Mouse (Mus musculus) MEL (cell line): ENCODE data around the gene Acly.
A peak's percentile ranks its signal among the peaks of the same experiment; 100 is the strongest.

Experiments
- HCFC1 ChIP-seq: IDR thresholded peaks from 2 replicates; pipeline ENCODE4 v1.6.1; 2012; ENCODE audit warnings: low read depth, mild to moderate bottlenecking, inconsistent platforms, low read length, improper control_type of control experiment, moderate library complexity
- SIN3A ChIP-seq: IDR thresholded peaks from 2 replicates; pipeline ENCODE4 v1.6.1; 2012; ENCODE audit warnings: low read length, improper control_type of control experiment, inconsistent platforms
- USF1 ChIP-seq: IDR thresholded peaks from 2 replicates; pipeline ENCODE4 v1.6.1; 2014; ENCODE audit warnings: low read depth, mild to moderate bottlenecking, inconsistent platforms, low read length, improper control_type of control experiment, moderate library complexity

DNA sequence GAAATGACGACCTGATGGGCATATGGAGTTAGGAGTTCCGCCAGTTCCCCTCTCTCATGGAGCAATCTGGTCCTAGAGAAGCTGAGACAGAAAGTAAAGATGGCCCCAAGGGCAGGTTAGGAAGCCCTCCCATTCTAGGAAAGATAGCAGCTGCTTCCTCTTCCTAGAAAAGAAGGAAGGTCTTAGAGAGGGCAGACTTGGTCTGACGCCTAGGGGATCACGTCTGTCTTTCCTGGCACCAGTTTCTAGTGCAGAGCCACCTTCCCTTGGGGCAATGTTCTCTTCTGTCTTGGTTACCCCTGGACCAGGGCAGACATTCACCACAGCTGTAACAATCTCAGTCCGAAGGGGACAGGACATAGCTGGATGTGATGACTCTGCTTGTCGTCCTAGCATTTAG is 20.3 kb upstream of the Acly start:
- TF ChIP-seq USF1 (no peak), SIN3A (peak; percentile 37; the same call in 1 of the 2 replicates), HCFC1 (no peak)
